Mouse (Mus musculus) spleen, adult 2 months (tissue): ENCODE data around the gene Pfas.

ENCODE experiments used
- CTCF ChIP-seq: fragments of 200-500 bp; IDR thresholded peaks from 2 replicates; pipeline ENCODE4 v1.5.1; 2011; ENCODE audit warnings: mild to moderate bottlenecking, inconsistent platforms; ENCODE audit not compliant: insufficient read depth, insufficient read length, insufficient replicate concordance; ENCODE audit errors: extremely low read depth
- POLR2A ChIP-seq: fragments of 200-500 bp; IDR thresholded peaks from 2 replicates; pipeline ENCODE4 v1.6.1; 2011; ENCODE audit warnings: low read depth, low read length, inconsistent platforms

DNA sequence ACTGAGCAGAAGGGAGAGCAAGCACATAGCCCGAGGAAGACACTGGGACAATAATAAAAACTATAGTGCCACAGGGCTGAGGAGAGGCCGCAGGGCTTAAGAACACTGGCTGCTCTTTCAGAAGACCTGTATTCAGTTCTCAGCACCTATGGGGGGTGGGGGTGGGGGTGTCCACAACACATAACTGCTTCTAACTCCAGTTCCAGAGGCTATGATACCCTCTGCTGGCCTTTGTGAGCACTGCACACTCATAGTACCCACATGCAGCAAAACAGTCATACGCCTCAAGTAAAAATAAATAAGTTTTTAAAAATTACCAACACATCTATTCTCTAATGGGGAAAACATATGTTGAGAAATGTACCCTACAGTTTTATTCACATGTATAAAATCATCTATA lies 13.9 kb downstream of the Pfas start:
- TF ChIP-seq CTCF (no peak), POLR2A (no peak)
